Mouse (Mus musculus): Measurements from ENCODE around the gene Tedc1.

DNA sequence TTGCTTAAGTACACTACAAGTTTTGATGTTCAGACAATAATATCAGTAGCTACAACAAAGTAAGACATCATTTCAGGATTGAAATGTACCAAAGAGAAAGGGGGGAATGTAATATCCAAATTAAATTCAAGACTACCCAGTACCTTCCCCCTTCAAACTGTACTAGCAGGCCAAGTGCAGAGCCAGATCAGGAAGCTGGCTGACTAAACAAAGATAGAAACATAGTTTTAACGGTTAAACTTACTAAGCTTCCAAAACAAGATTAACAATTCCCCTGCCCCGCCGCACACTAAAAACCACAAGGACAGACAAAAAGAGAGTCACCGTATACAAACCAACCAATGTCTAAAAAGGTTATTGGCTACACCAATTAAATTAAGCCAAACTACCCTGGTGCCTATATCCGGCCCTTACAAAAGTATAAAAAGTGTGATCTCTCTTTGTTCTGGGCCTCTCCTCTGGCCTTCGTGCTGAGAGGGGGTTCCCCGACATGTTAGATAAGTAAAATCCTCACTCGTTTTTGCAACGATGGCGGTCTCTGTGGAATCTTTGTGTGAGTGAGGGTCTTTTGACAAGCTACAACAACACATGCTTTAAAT lies 56.2 kb downstream of the Tedc1 start:
- TF ChIP-seq GATA1 (IDR thresholded peaks at IDR 0.05; ENCODE audit: borderline replicate concordance, low read length): no peak
- TF ChIP-seq FLI1 (IDR thresholded peaks at IDR 0.05; ENCODE audit: low read length): no peak

Data from megakaryocyte, embryonic 14.5 days (primary cell).